Mouse (Mus musculus): ENCODE measurements around the gene Defb45. TPM values are rescaled to one million over a fixed set of nuclear protein-coding genes. Genes with fewer than 3 reads are reported as not detected.

Gene Defb45
- total RNA-seq, 4 experiments from 2014 or later: not detected

Other genes with a start within 250 kb of the Defb45 start
- gene Nrsn2, start 222.8 kb downstream of the Defb45 start, total RNA-seq (2022): 100 to 1,000 TPM; 112 to 125 (median 120) TPM
- gene Sox12, start 201.3 kb downstream of the Defb45 start, total RNA-seq (2022): 10 to 100 TPM; 12.9 to 15.4 (median 14.3) TPM
- gene Zcchc3, start 184.4 kb downstream of the Defb45 start, total RNA-seq (2022): 10 to 100 TPM in 3 of 4 experiments, 1 to 10 TPM in 1; 9.6 to 11.2 (median 10.9) TPM
- gene 6820408C15Rik, start 183.8 kb downstream of the Defb45 start, total RNA-seq (2022): 1 to 10 TPM; 2.0 to 3.7 (median 2.7) TPM
- not detected for gene Defb23, start 134.8 kb downstream of the Defb45 start, total RNA-seq (2022)
- gene Defb20, start 122.3 kb downstream of the Defb45 start, total RNA-seq (2022): not detected
- not detected for gene Defb22, start 109.3 kb downstream of the Defb45 start, total RNA-seq (2022)
- gene Defb26, start 87.7 kb downstream of the Defb45 start, total RNA-seq (2022): not detected
- gene Defb28, start 81.1 kb downstream of the Defb45 start, total RNA-seq (2022): not detected
- gene Defb29, start 59.3 kb downstream of the Defb45 start, total RNA-seq (2022): not detected
- not detected for gene Gm17416, start 30.1 kb downstream of the Defb45 start, total RNA-seq (2022)
- gene Defb21, start 26.7 kb downstream of the Defb45 start, total RNA-seq (2022): not detected
- gene Defb19, start 19.1 kb downstream of the Defb45 start, total RNA-seq (2022): not detected
- gene Defb36, start 4.9 kb upstream of the Defb45 start, total RNA-seq (2022): not detected
- not detected for gene Defb25, start 23.7 kb upstream of the Defb45 start, total RNA-seq (2022)
- gene Rem1, start 27.6 kb upstream of the Defb45 start, total RNA-seq (2022): 1 to 10 TPM in 2 of 4 experiments, under 1 TPM in 2; 0.87 to 1.6 (median 1.1) TPM
- 10 to 100 TPM; 59.6 to 78.5 (median 71.8) TPM for gene H13, start 70.1 kb upstream of the Defb45 start, total RNA-seq (2022)
- 10 to 100 TPM; 15.5 to 18.6 (median 18.2) TPM for gene Mcts2, start 87.6 kb upstream of the Defb45 start, total RNA-seq (2022)
- 10 to 100 TPM; 19.1 to 30.8 (median 22.9) TPM for gene Id1, start 136.9 kb upstream of the Defb45 start, total RNA-seq (2022)
- 1 to 10 TPM; 2.1 to 4.8 (median 2.5) TPM for gene Cox4i2, start 154.8 kb upstream of the Defb45 start, total RNA-seq (2022)
- gene Bcl2l1, start 232.3 kb upstream of the Defb45 start, total RNA-seq (2022): 100 to 1,000 TPM; 125 to 143 (median 135) TPM
- gene Tpx2, start 248.6 kb upstream of the Defb45 start, total RNA-seq (2022): 1 to 10 TPM; 1.9 to 2.9 (median 2.2) TPM